Mouse (Mus musculus) G1E (cell line): Measurements from ENCODE around the gene Stk32c.

Source experiments
- CTCF ChIP-seq: IDR thresholded peaks from 2 replicates; pipeline ENCODE4 v1.5.1; 2012; ENCODE audit warnings: low read depth, low read length, inconsistent platforms, mixed read lengths
- GATA1 ChIP-seq: IDR thresholded peaks from 2 replicates; pipeline ENCODE4 v1.6.1; 2012; ENCODE audit warnings: borderline replicate concordance, low read length, inconsistent platforms, mixed read lengths
- GATA2 ChIP-seq: IDR thresholded peaks from 2 replicates; pipeline ENCODE4 v1.6.1; 2012; ENCODE audit warnings: low read depth, low read length, inconsistent platforms, borderline replicate concordance
- POLR2AphosphoS5 ChIP-seq: IDR thresholded peaks from 2 replicates; pipeline ENCODE4 v1.6.1; 2012; ENCODE audit warnings: low read depth, low read length, inconsistent platforms; ENCODE audit not compliant: insufficient replicate concordance
- TAL1 ChIP-seq: conservative IDR thresholded peaks from 2 replicates; pipeline ENCODE4 v1.6.1; 2012; ENCODE audit warnings: low read depth, low read length, inconsistent platforms, mixed read lengths

- TF ChIP-seq CTCF (no peak), TAL1 (no peak), GATA1 (no peak), GATA2 (no peak), POLR2AphosphoS5 (no peak)
Observed at GRCm38 (mm10) chr7:139101826-139102225, 111.3 kb downstream of the Stk32c start.
